ENCODE assay signal across 8 mouse cellular contexts in the genomic region with DNA sequence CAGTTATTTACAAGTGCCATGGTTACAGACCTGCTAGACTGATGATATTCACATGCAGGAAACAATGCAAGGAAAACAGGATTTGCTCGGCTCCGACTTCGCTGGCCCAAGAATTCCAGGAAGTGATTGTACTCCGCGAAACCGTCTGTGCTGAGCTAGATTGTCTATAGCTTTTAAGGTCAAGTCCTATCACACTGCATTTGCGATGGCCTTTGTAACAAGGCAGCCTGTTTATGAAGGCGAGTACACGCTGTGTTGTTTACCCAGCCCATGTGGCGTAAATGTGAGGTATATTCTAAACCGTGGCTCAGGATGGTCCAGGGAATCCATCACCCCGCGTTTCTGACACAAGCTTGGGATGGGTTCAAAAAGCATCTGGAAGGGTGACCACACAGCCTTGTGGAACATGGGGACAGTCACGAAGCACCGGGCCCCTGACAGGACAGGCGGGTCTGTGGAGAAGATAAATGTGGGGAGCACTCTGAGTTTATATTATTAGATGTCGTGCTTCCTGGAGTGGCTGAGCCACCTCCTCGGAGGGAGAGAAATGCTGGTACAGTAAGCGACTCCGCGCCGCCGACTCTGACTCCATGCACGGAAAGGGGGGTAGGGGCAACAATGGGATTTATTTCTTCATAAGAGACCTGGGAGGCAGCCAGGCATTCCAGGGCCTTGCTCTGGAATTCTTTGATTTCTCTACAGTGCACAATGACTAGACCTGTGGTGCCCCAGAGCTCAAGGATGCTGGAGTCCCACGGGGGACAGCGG.
DNase-seq lines count a peak whose midpoint lies in the region; ATAC-seq lines count a peak whose summit lies in the region.

No protein-coding gene starts in this region.

- no peaks in the 10 kb centered on the region for H3K36me3 ChIP-seq in megakaryocyte, embryonic 14.5 days (replicated peaks; ENCODE audit: low read length)
- H3K36me3 ChIP-seq in forebrain, embryonic 15.5 days, result no peaks in the 10 kb centered on the region

- intact Hi-C loops in heart, postnatal 14 days (cut with DNase I), result no loop called here

- peaks cover 7% of the 10 kb centered on the region; the same call in 1 of the 2 replicates for H3K4me1 ChIP-seq in megakaryocyte, embryonic 14.5 days
- no peaks in the 10 kb centered on the region for H3K4me1 ChIP-seq in forebrain, embryonic 15.5 days

- H3K9me3 ChIP-seq in megakaryocyte, embryonic 14.5 days, result peaks cover 13% of the 10 kb centered on the region
- no peaks in the 10 kb centered on the region for H3K9me3 ChIP-seq in forebrain, embryonic 15.5 days

- H3K4me2 ChIP-seq in forebrain, embryonic 15.5 days (replicated peaks), result no peak overlapping the region

- 87% methylated on average over 26 of the region's 26 CpGs for WGBS in forebrain, embryonic 15.5 days

- ATAC-seq in megakaryocyte, adult 5-6 weeks (ENCODE audit: poor library complexity, severe bottlenecking), result no peak
- ATAC-seq in forebrain, embryonic 15.5 days (replicated peaks), result no peak

- no peak overlapping the region for H3K27ac ChIP-seq in forebrain, embryonic 15.5 days (replicated peaks)

- H3K27me3 ChIP-seq in megakaryocyte, embryonic 14.5 days (replicated peaks), result peaks cover 7% of the 10 kb centered on the region
- no peaks in the 10 kb centered on the region for H3K27me3 ChIP-seq in forebrain, embryonic 15.5 days

- no peak overlapping the region for H3K9ac ChIP-seq in forebrain, embryonic 15.5 days (replicated peaks)

- DNase-seq in heart, postnatal 14 days, result peak; percentile 25 to 29
- DNase-seq in liver, result peak; percentile 5
- DNase-seq in mesoderm, embryonic 11.5 days (ENCODE audit: low read depth, low spot score), result peak; percentile 18
- no peak for DNase-seq in cerebellum, adult 11-12 months
- DNase-seq in left cerebral cortex, adult 18-20 months (ENCODE audit: low spot score in 2 of 2), result no peak

- peak overlapping the region; percentile 16 for H3K4me3 ChIP-seq in megakaryocyte, embryonic 14.5 days (replicated peaks)
- H3K4me3 ChIP-seq in forebrain, embryonic 15.5 days, result no peak overlapping the region

Comparison
In these comparisons a context has a peak if more than half of its experiments do, and no peak if none do; other contexts are left out.
1. DNase-seq: peak in heart, postnatal 14 days (2 of 2), liver (single experiment) and mesoderm, embryonic 11.5 days (single experiment); none in cerebellum, adult 11-12 months (single experiment) and left cerebral cortex, adult 18-20 months (0 of 2).